Mouse (Mus musculus): ENCODE results near the gene Misp. TPM values are rescaled to one million over a fixed set of nuclear protein-coding genes. Genes with fewer than 3 reads are reported as not detected.

The Misp gene
- polyA plus RNA-seq, 1 experiment from 2014 or later: 0.29 TPM

DNA sequence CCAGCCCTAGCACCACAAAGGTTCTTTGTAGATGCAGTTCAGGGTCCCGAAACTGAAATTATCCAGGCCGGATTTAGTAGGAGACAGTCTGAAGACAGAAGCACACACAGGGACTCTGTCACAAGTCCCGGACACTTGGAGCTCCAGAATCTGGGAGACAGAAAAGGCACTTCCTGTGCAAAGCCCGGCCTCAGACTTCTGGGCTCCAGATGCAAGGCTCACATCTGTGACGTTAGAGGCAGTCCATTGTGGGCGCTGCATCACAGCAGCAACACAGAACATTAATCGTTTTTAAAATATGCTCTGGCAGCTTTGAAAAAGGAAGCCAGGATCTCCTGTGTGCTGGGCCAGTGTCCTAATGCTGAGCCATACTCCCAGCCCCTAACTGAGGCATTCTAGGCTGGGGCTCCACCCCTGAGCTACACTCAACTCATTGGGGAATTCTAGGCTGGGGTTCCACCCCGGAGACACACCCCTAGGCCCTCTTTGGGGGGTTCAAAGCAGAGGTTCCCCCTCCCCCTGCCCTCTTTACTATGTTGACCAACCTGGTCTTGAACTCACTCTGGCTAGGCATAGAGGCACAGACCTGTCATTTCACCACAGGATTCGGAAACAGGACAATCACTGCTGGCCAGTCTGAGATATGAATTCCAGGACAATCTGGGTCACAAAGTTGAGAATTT is 31.5 kb downstream of the Misp start:
- Histone ChIP-seq H3K36me3 (ENCODE audit: control insufficient read depth, insufficient read depth, low read length) (peaks cover 5% of the 10 kb centered on the region; the same call in 1 of the 2 replicates), H3K9me3 (ENCODE audit: control insufficient read depth, low read length) (no peaks in the 10 kb centered on the region), H3K4me3 (ENCODE audit: low read depth, low read length) (peak overlapping the region; percentile 99), H3K4me2 (ENCODE audit: low read depth, severe bottlenecking) (peak overlapping the region; percentile 54), H3K4me1 (ENCODE audit: control insufficient read depth, insufficient read depth, low read length) (peaks cover 30% of the 10 kb centered on the region), H3K9ac (ENCODE audit: low read length) (peak overlapping the region; percentile 77), H3K27me3 (ENCODE audit: control insufficient read depth, insufficient read depth, low read length) (no peaks in the 10 kb centered on the region), H3K27ac (replicated peaks; ENCODE audit: low read depth, low read length) (peak overlapping the region; percentile 100)
- ATAC-seq (ENCODE audit: insufficient number of reproducible peaks, low FRiP score, low TSS enrichment, low read depth): no peak
- DNase-seq (ENCODE audit: low spot score): peak; percentile 57
- WGBS: 35% methylated on average over 9 of the region's 9 CpGs

DNA sequence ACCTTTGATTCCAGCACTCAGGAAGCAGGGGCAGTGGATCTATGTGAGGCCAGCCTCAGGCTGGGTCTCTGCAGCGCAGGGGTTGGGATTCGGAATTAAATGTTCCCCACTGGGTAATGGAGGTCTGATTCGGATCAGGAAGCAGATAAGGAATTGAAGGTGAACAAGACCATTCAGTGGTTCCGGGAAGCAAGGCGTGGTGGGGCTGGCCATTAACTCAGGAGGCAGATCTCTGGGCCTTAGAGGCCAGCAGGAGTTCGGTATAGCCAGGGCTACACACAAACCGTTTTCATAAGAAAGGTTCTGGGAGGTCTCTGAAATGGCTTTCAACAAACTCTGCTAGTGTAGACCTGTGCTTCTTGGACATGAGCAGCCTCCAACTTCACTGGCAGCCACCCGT is 32.0 kb downstream of the Misp start:
- Histone ChIP-seq H3K27ac (replicated peaks; ENCODE audit: low read depth, low read length) (peak overlapping the region; percentile 100), H3K4me1 (ENCODE audit: control insufficient read depth, insufficient read depth, low read length) (peaks cover 36% of the 10 kb centered on the region), H3K4me3 (ENCODE audit: low read depth, low read length) (peak overlapping the region; percentile 99), H3K9ac (ENCODE audit: low read length) (peak overlapping the region; percentile 77), H3K9me3 (ENCODE audit: control insufficient read depth, low read length) (no peaks in the 10 kb centered on the region), H3K4me2 (ENCODE audit: low read depth, severe bottlenecking) (peak overlapping the region; percentile 54), H3K27me3 (ENCODE audit: control insufficient read depth, insufficient read depth, low read length) (no peaks in the 10 kb centered on the region), H3K36me3 (ENCODE audit: control insufficient read depth, insufficient read depth, low read length) (peaks cover 7% of the 10 kb centered on the region; the same call in 1 of the 2 replicates)
- WGBS: 33% methylated on average over 8 of the region's 8 CpGs
- DNase-seq (ENCODE audit: low spot score) (no peak), ATAC-seq (ENCODE audit: insufficient number of reproducible peaks, low FRiP score, low TSS enrichment, low read depth) (no peak)

DNA sequence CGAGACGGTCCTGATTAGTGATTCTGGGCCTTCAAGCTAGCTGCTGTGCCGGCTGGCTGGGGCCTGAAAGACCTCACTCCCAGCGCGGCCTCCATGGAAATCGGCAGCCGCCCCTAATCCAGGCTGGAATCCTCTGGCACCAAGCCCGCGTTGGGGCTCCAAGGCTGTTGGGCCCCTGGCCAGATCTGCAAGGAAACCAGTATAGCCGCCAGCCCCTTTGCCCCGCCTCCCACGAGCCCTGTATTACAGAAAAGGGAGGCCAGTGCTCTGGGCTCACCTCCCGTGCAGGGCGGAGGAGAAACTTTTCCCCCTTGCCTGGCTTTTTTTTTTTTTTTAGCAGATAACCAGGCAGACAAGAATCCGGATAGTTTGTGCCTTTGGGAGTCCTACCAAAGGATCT is 32.6 kb downstream of the Misp start:
- under 1% methylated on average over 15 of the region's 15 CpGs for WGBS
- Histone ChIP-seq H3K36me3 (ENCODE audit: control insufficient read depth, insufficient read depth, low read length) (peaks cover 11% of the 10 kb centered on the region), H3K4me2 (ENCODE audit: low read depth, severe bottlenecking) (peak overlapping the region; percentile 54), H3K27ac (replicated peaks; ENCODE audit: low read depth, low read length) (peak overlapping the region; percentile 100), H3K9ac (ENCODE audit: low read length) (peak overlapping the region; percentile 77), H3K4me3 (ENCODE audit: low read depth, low read length) (peak overlapping the region; percentile 99), H3K27me3 (ENCODE audit: control insufficient read depth, insufficient read depth, low read length) (no peaks in the 10 kb centered on the region), H3K9me3 (ENCODE audit: control insufficient read depth, low read length) (no peaks in the 10 kb centered on the region), H3K4me1 (ENCODE audit: control insufficient read depth, insufficient read depth, low read length) (peaks cover 41% of the 10 kb centered on the region)
- ATAC-seq (ENCODE audit: insufficient number of reproducible peaks, low FRiP score, low TSS enrichment, low read depth): peak; percentile 18; the same call in 1 of the 2 replicates
- peak; percentile 87 for DNase-seq (ENCODE audit: low spot score)

DNA sequence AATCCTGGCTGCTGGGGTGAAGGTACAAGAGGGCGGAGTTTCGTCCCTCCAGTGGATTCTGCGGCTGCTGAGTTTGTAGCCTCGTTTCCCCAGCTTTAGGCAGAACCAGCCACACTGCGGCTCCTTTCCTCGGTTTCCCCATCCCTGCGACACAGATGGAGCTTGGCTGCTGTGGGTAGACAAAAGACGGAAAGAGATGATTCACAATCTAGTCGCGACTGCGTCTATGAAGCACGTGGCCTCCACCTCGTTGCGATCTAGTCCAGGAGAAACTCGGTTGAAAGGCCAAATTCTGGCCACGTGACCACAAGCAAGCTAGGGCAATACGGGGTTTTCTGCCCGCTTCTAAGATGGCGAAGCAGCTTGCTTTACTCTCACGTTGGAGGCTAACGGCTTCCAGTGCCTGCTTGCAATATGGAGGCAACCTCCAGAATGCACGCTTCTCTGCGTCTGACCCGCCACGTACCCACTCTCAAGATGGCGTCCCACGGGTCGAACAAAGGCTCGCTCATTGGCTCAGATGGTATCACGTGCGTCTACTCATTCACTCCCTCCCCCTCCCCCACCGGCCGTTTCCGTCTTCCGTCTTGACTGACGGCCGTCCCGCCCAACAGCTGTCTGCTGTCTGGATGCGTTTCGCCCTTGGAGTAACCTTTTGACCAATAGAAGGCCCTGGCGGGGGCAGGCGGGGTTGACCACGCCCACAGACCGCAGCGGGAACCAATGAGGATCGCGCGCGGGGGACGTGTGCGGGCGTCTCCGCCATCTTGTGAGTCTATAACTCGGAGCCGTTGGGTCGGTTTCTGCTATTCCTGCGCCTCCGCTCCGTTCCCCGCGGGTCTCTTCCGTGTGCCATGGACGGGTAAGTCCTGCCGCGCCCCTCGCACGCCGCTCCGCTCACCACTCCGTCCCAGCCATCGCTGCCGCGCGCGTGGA is 33.3 kb downstream of the Misp start, which contains the start of gene Ptbp1:
Gene Ptbp1, plus strand, starts transcription at position 568 of the 936 bp plus-strand sequence.
- ATAC-seq (ENCODE audit: insufficient number of reproducible peaks, low FRiP score, low TSS enrichment, low read depth) (peak; percentile 91), DNase-seq (ENCODE audit: low spot score) (peak; percentile 100)
- H3K9ac ChIP-seq (ENCODE audit: low read length): peak within 1 kb of the TSS; percentile 99
- no peaks in the 10 kb centered on the region for H3K9me3 ChIP-seq (ENCODE audit: control insufficient read depth, low read length)
- H3K4me3 ChIP-seq (ENCODE audit: low read depth, low read length): peak within 1 kb of the TSS; percentile 99
- H3K4me2 ChIP-seq (ENCODE audit: low read depth, severe bottlenecking): peak within 1 kb of the TSS; percentile 91
- H3K4me1 ChIP-seq (ENCODE audit: control insufficient read depth, insufficient read depth, low read length): peaks cover 42% of the 10 kb centered on the region
- WGBS: under 1% methylated on average over 75 of the region's 75 CpGs
- H3K27ac ChIP-seq (replicated peaks; ENCODE audit: low read depth, low read length): peak within 1 kb of the TSS; percentile 100
- no peaks in the 10 kb centered on the region for H3K27me3 ChIP-seq (ENCODE audit: control insufficient read depth, insufficient read depth, low read length)
- H3K36me3 ChIP-seq (ENCODE audit: control insufficient read depth, insufficient read depth, low read length): peaks cover 17% of the 10 kb centered on the region

DNA sequence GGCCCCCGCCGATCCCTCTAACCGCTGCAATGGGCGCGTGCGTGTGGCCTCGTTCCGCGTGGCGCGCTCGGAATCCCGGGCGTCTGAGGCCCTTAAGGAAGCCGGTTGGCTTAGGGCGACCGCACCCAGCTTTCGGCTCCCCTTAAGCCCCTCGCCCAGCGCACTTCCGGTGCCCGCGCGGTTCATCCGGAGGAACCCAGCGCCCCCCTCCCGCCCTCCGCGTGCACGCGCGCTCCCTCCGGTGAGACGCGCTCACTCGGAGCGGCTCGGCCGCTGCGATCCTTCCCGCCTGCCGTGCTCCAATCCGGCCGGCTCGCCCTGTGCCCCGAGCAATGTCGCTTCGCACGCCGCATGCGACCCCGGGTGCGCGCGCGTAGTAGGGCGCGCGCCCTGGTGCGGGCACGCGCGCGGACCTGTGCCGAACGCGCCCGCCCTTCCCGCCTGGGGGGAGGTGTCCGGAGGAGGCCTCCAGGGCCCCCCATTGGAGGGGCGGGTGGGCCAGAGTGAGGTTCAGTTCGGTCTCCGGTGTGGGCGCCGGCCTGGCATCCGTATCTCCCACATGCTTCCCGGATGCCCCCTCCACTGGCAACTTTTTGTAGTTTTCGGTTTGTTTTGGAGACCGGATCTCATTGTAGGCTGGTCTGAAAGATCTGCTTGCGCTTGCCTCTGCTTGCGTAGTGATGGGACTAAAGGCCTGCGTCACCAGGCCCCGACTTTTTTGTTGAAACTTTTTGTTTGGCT is 34.2 kb downstream of the Misp start:
- H3K4me3 ChIP-seq (ENCODE audit: low read depth, low read length): peak overlapping the region; percentile 99
- H3K4me1 ChIP-seq (ENCODE audit: control insufficient read depth, insufficient read depth, low read length): peaks cover 46% of the 10 kb centered on the region
- H3K4me2 ChIP-seq (ENCODE audit: low read depth, severe bottlenecking): peak overlapping the region; percentile 91
- peak; percentile 82 for DNase-seq (ENCODE audit: low spot score)
- no peaks in the 10 kb centered on the region for H3K27me3 ChIP-seq (ENCODE audit: control insufficient read depth, insufficient read depth, low read length)
- peak overlapping the region; percentile 100 for H3K27ac ChIP-seq (replicated peaks; ENCODE audit: low read depth, low read length)
- WGBS: under 1% methylated on average over 81 of the region's 83 CpGs
- ATAC-seq (ENCODE audit: insufficient number of reproducible peaks, low FRiP score, low TSS enrichment, low read depth): peak; percentile 11
- peaks cover 25% of the 10 kb centered on the region for H3K36me3 ChIP-seq (ENCODE audit: control insufficient read depth, insufficient read depth, low read length)
- H3K9me3 ChIP-seq (ENCODE audit: control insufficient read depth, low read length): no peaks in the 10 kb centered on the region
- peak overlapping the region; percentile 99 for H3K9ac ChIP-seq (ENCODE audit: low read length)

DNA sequence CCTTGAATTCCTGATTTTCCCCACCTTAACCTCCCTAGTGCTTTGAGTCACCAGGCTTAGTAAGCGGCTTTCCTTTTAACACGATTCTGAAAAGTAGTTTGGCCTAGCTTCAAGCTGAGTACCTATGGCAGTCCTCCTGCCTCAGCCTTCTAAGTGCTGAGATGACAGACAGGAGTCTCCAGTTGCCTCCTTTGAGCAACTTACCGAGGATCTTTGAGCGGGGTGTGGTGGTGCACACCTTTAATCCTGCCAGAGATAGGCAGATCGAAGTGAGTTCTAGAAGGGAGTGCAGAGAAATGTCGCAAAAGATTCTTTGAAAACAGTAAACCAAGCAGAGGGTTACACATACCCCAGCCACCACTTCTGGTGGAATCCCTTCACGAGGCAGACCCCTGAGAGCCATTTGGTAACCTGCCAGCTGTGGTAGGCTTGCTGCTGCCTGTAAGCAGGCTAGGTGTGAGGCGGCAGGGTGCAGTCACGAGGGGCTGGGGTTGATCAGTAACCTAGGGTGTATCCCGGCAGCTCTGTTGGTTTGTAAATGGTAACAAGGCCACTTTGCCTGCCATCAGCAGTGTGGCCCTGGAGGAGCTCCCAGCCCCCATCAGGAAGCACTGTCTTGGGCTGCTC is 34.9 kb downstream of the Misp start:
- Histone ChIP-seq H3K4me1 (ENCODE audit: control insufficient read depth, insufficient read depth, low read length) (peaks cover 46% of the 10 kb centered on the region), H3K4me3 (ENCODE audit: low read depth, low read length) (peak overlapping the region; percentile 99), H3K36me3 (ENCODE audit: control insufficient read depth, insufficient read depth, low read length) (peaks cover 32% of the 10 kb centered on the region), H3K27me3 (ENCODE audit: control insufficient read depth, insufficient read depth, low read length) (no peaks in the 10 kb centered on the region), H3K9me3 (ENCODE audit: control insufficient read depth, low read length) (no peaks in the 10 kb centered on the region), H3K9ac (ENCODE audit: low read length) (peak overlapping the region; percentile 99), H3K27ac (replicated peaks; ENCODE audit: low read depth, low read length) (no peak overlapping the region; the same call in 1 of the 2 replicates), H3K4me2 (ENCODE audit: low read depth, severe bottlenecking) (peak overlapping the region; percentile 91)
- 3% methylated on average over 10 of the region's 10 CpGs for WGBS
- ATAC-seq (ENCODE audit: insufficient number of reproducible peaks, low FRiP score, low TSS enrichment, low read depth): no peak
- peak; percentile 38 for DNase-seq (ENCODE audit: low spot score)

DNA sequence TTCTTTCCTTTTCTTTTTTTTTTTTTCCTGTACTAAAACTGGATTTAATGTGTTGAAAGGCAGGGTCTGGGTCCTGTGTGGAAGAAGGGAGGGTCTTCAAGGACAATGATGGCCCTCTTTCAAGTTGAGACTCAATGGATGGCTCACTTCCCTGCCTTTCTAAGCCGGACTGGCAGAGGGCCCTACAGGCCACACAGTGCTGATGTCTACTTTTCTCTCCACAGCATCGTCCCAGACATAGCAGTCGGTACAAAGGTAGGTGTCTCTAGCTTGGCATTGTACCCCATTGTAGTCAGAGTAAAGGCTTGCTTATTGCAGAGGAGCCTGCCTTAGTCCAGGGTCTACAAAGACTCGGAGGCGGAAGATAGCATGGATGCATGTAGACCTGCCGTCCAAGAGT is 35.5 kb downstream of the Misp start:
- WGBS: 66% methylated on average over 6 of the region's 6 CpGs
- DNase-seq (ENCODE audit: low spot score): no peak
- peaks cover 46% of the 10 kb centered on the region for H3K4me1 ChIP-seq (ENCODE audit: control insufficient read depth, insufficient read depth, low read length)

More for the DNA sequence above, 35.5 kb downstream of the Misp start:
- Histone ChIP-seq H3K27ac (replicated peaks; ENCODE audit: low read depth, low read length) (no peak overlapping the region), H3K9ac (ENCODE audit: low read length) (peak overlapping the region; percentile 99), H3K4me3 (ENCODE audit: low read depth, low read length) (peak overlapping the region; percentile 99), H3K27me3 (ENCODE audit: control insufficient read depth, insufficient read depth, low read length) (no peaks in the 10 kb centered on the region), H3K4me2 (ENCODE audit: low read depth, severe bottlenecking) (peak overlapping the region; percentile 91), H3K9me3 (ENCODE audit: control insufficient read depth, low read length) (no peaks in the 10 kb centered on the region), H3K36me3 (ENCODE audit: control insufficient read depth, insufficient read depth, low read length) (peaks cover 38% of the 10 kb centered on the region)
- ATAC-seq (ENCODE audit: insufficient number of reproducible peaks, low FRiP score, low TSS enrichment, low read depth): no peak
